Mouse (Mus musculus): ENCODE measurements around the gene Prc1. TPM values are rescaled to one million over a fixed set of nuclear protein-coding genes. Genes with fewer than 3 reads are reported as not detected.

Gene Prc1
- polyA plus RNA-seq, 1 experiment = 258 TPM

DNA sequence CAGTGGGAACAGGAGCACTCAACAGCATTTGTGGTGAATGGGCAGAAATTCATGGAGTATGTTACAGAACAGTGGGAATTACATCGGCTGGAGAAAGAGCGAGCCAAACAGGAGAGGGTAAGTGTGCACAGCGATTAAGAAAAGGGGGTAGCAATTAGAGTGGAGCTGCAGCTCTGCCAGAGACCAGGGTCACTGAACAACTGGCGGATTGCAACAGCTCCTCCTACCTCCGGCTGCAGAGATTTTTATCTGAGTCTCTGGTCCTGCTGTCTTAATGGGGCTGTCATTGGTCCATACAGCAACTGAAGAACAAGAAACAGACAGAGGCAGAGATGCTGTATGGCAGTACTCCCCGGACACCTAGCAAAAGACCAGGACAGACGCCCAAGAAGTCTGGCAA lies 16.5 kb downstream of the Prc1 start:
- TF ChIP-seq POLR2A (IDR thresholded peaks at IDR 0.05; ENCODE audit: insufficient read depth, low read length) = no peak
- no peak for TF ChIP-seq CTCF (IDR thresholded peaks at IDR 0.05; ENCODE audit: low read depth, low read length)
- no peak for TF ChIP-seq EP300 (IDR thresholded peaks at IDR 0.05; ENCODE audit: insufficient read depth, low read depth, low read length)
- no peak overlapping the region for H3K27ac ChIP-seq (ENCODE audit: insufficient read depth, low read length)
- H3K36me3 ChIP-seq (ENCODE audit: control insufficient read depth, insufficient read depth, low read length, poor library complexity, severe bottlenecking) = peaks cover 94% of the 10 kb centered on the region
- no peak overlapping the region for H3K4me3 ChIP-seq (ENCODE audit: low read depth, low read length)
- H3K9ac ChIP-seq (ENCODE audit: low read depth, poor library complexity, severe bottlenecking) = no peak overlapping the region
- H3K4me1 ChIP-seq (ENCODE audit: control insufficient read depth, insufficient read depth, low read length) = no peaks in the 10 kb centered on the region
- H3K27me3 ChIP-seq (ENCODE audit: control insufficient read depth, insufficient read depth, low read length, poor library complexity, severe bottlenecking) = no peaks in the 10 kb centered on the region
- H3K9me3 ChIP-seq (replicated peaks; ENCODE audit: control insufficient read depth, insufficient read depth, low read length, poor library complexity, severe bottlenecking) = no peaks in the 10 kb centered on the region

DNA sequence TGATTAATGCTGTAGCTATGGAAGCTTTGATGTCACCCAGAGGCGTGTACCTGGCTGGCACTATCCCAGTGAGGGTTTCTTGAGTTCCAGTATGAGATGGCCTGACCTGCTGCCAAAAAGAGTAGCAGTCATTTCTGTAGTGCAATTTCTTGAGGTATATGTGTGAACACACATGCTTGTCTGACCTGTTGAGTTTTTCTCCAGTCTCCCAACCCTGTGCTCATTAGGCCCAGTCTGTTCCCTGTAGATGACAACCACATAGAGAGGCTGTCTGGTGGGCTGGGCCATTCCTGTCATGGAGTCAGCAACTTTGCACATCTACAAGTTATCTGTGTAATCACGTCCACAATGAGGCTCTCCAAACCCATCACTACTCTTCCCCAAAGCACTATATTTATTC lies 21.5 kb downstream of the Prc1 start:
- Histone ChIP-seq H3K4me3 (ENCODE audit: low read depth, low read length) (no peak overlapping the region), H3K36me3 (ENCODE audit: control insufficient read depth, insufficient read depth, low read length, poor library complexity, severe bottlenecking) (peaks cover 57% of the 10 kb centered on the region), H3K4me1 (ENCODE audit: control insufficient read depth, insufficient read depth, low read length) (no peaks in the 10 kb centered on the region), H3K27ac (ENCODE audit: insufficient read depth, low read length) (no peak overlapping the region), H3K9me3 (replicated peaks; ENCODE audit: control insufficient read depth, insufficient read depth, low read length, poor library complexity, severe bottlenecking) (no peaks in the 10 kb centered on the region), H3K27me3 (ENCODE audit: control insufficient read depth, insufficient read depth, low read length, poor library complexity, severe bottlenecking) (no peaks in the 10 kb centered on the region), H3K9ac (ENCODE audit: low read depth, poor library complexity, severe bottlenecking) (no peak overlapping the region)
- no peak for TF ChIP-seq CTCF (IDR thresholded peaks at IDR 0.05; ENCODE audit: low read depth, low read length)
- TF ChIP-seq POLR2A (IDR thresholded peaks at IDR 0.05; ENCODE audit: insufficient read depth, low read length) = no peak

GRCm38 (mm10) chr7:80317439-80318115 lies 23.3 kb downstream of the Prc1 start:
- Histone ChIP-seq H3K36me3 (ENCODE audit: control insufficient read depth, insufficient read depth, low read length, poor library complexity, severe bottlenecking) (peaks cover 39% of the 10 kb centered on the region), H3K27ac (ENCODE audit: insufficient read depth, low read length) (no peak overlapping the region), H3K4me3 (ENCODE audit: low read depth, low read length) (no peak overlapping the region), H3K9me3 (replicated peaks; ENCODE audit: control insufficient read depth, insufficient read depth, low read length, poor library complexity, severe bottlenecking) (no peaks in the 10 kb centered on the region), H3K9ac (ENCODE audit: low read depth, poor library complexity, severe bottlenecking) (no peak overlapping the region), H3K4me1 (ENCODE audit: control insufficient read depth, insufficient read depth, low read length) (no peaks in the 10 kb centered on the region), H3K27me3 (ENCODE audit: control insufficient read depth, insufficient read depth, low read length, poor library complexity, severe bottlenecking) (no peaks in the 10 kb centered on the region)
- TF ChIP-seq CTCF (IDR thresholded peaks at IDR 0.05; ENCODE audit: low read depth, low read length) = no peak
- no peak for TF ChIP-seq POLR2A (IDR thresholded peaks at IDR 0.05; ENCODE audit: insufficient read depth, low read length)
- no peak for TF ChIP-seq EP300 (IDR thresholded peaks at IDR 0.05; ENCODE audit: insufficient read depth, low read depth, low read length)

DNA sequence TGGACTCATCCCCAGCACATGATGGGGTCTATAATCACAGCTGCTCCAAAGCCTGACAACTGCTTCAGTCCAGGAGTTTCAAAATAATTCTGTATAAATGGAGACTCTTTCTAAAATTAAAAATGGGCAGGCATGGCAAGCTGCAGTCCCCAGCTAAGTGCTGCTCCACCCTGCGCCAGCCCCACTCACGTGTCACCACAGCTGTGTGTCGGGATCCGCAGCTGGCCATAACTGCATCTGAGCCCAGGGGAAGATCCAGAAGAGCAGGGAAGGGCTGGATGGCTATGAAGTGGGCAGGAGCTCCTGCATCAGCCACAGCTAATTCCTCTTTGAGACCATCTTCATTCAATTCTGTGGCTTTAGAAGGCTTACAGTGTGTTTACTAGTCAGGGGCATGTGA lies 24.4 kb downstream of the Prc1 start:
- Histone ChIP-seq H3K4me1 (ENCODE audit: control insufficient read depth, insufficient read depth, low read length) (no peaks in the 10 kb centered on the region), H3K27ac (ENCODE audit: insufficient read depth, low read length) (0 out of 2 replicates have a peak overlapping the region, but pooled peaks have one; percentile 39), H3K36me3 (ENCODE audit: control insufficient read depth, insufficient read depth, low read length, poor library complexity, severe bottlenecking) (peaks cover 28% of the 10 kb centered on the region), H3K9me3 (replicated peaks; ENCODE audit: control insufficient read depth, insufficient read depth, low read length, poor library complexity, severe bottlenecking) (no peaks in the 10 kb centered on the region), H3K27me3 (ENCODE audit: control insufficient read depth, insufficient read depth, low read length, poor library complexity, severe bottlenecking) (no peaks in the 10 kb centered on the region), H3K4me3 (ENCODE audit: low read depth, low read length) (no peak overlapping the region), H3K9ac (ENCODE audit: low read depth, poor library complexity, severe bottlenecking) (no peak overlapping the region)
- TF ChIP-seq EP300 (IDR thresholded peaks at IDR 0.05; ENCODE audit: insufficient read depth, low read depth, low read length) (no peak), POLR2A (IDR thresholded peaks at IDR 0.05; ENCODE audit: insufficient read depth, low read length) (no peak), CTCF (IDR thresholded peaks at IDR 0.05; ENCODE audit: low read depth, low read length) (no peak)

DNA sequence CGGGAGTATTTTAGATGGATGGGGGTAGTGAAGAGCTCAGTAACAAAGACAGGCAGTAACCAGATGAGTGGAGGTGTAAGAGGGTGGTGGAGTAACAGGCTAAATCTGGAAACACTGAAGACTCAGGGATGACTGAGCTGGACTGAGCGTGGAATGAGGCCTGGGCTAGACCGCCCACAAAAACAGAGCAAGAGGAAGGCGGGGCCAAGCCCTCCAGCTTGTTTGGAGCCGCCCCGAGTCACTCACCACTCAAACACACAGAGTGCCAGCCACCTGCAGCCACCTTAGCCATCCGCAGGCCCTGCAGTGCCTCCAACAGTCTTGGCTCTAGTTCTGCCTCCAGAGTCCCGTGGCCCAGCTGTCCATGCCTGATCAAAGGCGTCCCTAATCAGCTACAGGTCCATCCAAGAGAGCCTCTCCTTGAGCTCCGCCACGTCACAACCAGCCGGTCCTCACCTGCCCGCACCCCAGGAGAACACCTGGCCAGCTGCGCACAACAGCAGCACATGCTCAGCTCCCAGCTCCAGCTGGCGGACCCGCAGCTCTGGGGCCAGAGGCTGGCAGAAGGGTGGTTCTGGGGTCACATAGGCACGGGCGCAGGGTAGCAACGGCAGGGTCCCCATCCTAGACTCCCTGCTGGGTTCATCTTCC lies 25.7 kb downstream of the Prc1 start:
- TF ChIP-seq EP300 (IDR thresholded peaks at IDR 0.05; ENCODE audit: insufficient read depth, low read depth, low read length) = no peak
- TF ChIP-seq CTCF (IDR thresholded peaks at IDR 0.05; ENCODE audit: low read depth, low read length) = no peak
- no peak for TF ChIP-seq POLR2A (IDR thresholded peaks at IDR 0.05; ENCODE audit: insufficient read depth, low read length)
- Histone ChIP-seq H3K4me1 (ENCODE audit: control insufficient read depth, insufficient read depth, low read length) (no peaks in the 10 kb centered on the region), H3K36me3 (ENCODE audit: control insufficient read depth, insufficient read depth, low read length, poor library complexity, severe bottlenecking) (peaks cover 19% of the 10 kb centered on the region), H3K4me3 (ENCODE audit: low read depth, low read length) (peak overlapping the region; percentile 43), H3K9me3 (replicated peaks; ENCODE audit: control insufficient read depth, insufficient read depth, low read length, poor library complexity, severe bottlenecking) (no peaks in the 10 kb centered on the region), H3K27ac (ENCODE audit: insufficient read depth, low read length) (peak overlapping the region; percentile 60), H3K27me3 (ENCODE audit: control insufficient read depth, insufficient read depth, low read length, poor library complexity, severe bottlenecking) (no peaks in the 10 kb centered on the region), H3K9ac (ENCODE audit: low read depth, poor library complexity, severe bottlenecking) (peak overlapping the region; percentile 11)

DNA sequence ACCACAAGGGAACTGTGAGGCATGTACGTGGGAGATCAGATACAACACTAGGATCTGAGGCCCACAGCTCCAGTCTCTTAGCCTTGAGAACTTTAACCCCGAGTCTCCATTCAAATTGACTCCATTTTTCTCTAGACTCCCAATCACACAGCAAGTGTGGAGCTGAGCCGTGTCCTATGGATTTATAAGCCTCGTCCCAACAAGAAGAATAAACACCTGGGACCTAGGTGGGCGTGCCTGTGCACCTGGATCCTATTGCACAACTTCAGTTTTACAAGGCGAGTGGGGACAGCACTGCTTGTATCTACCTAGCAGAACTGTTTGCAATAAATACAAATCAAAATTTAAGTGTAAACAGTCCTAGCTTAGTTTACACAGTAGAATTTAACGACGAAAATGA lies 29.1 kb downstream of the Prc1 start:
- H3K9ac ChIP-seq (ENCODE audit: low read depth, poor library complexity, severe bottlenecking) = peak overlapping the region; percentile 75
- H3K4me3 ChIP-seq (ENCODE audit: low read depth, low read length) = peak overlapping the region; percentile 85
- no peak for TF ChIP-seq CTCF (IDR thresholded peaks at IDR 0.05; ENCODE audit: low read depth, low read length)
- no peak for TF ChIP-seq EP300 (IDR thresholded peaks at IDR 0.05; ENCODE audit: insufficient read depth, low read depth, low read length)
- no peak for TF ChIP-seq POLR2A (IDR thresholded peaks at IDR 0.05; ENCODE audit: insufficient read depth, low read length)
- no peaks in the 10 kb centered on the region for H3K27me3 ChIP-seq (ENCODE audit: control insufficient read depth, insufficient read depth, low read length, poor library complexity, severe bottlenecking)
- H3K9me3 ChIP-seq (replicated peaks; ENCODE audit: control insufficient read depth, insufficient read depth, low read length, poor library complexity, severe bottlenecking) = no peaks in the 10 kb centered on the region
- peaks cover 3% of the 10 kb centered on the region; the same call in 1 of the 2 replicates for H3K36me3 ChIP-seq (ENCODE audit: control insufficient read depth, insufficient read depth, low read length, poor library complexity, severe bottlenecking)
- peaks cover 2% of the 10 kb centered on the region for H3K4me1 ChIP-seq (ENCODE audit: control insufficient read depth, insufficient read depth, low read length)
- no peak overlapping the region for H3K27ac ChIP-seq (ENCODE audit: insufficient read depth, low read length)
